Mouse (Mus musculus) adrenal gland, adult 18-20 months (tissue): ENCODE measurements around the gene Krt39. TPM values are rescaled to one million over a fixed set of nuclear protein-coding genes. Genes with fewer than 3 reads are reported as not detected.

Experiments
- DNase-seq, 2 experiments: peaks; one replicate each; pipeline ENCODE4 v3.0.0; 2021 to 2022; ENCODE audit warnings: low spot score in 2 of 2
- total RNA-seq, 2 experiments: library from RNA; stranded (reverse); gene quantifications; 1 replicate in 1 of 2; 2 replicates in 1 of 2; pipeline ENCODE4 v1.2.3; 2021

The Krt39 gene
- total RNA-seq, 2 experiments from 2014 or later = not detected

- no peak for DNase-seq
Observed at GRCm38 (mm10) chr11:99472405-99472804, 48.7 kb downstream of the Krt39 start.

- DNase-seq = no peak
Observed at GRCm38 (mm10) chr11:99471946-99472345, 49.2 kb downstream of the Krt39 start.

- no peak for DNase-seq
Observed at GRCm38 (mm10) chr11:99469228-99469627, 51.9 kb downstream of the Krt39 start.

- DNase-seq = no peak
Observed at GRCm38 (mm10) chr11:99468566-99468965, 52.6 kb downstream of the Krt39 start.

- DNase-seq = no peak
Observed at GRCm38 (mm10) chr11:99466316-99466715, 54.8 kb downstream of the Krt39 start.

GRCm38 (mm10) chr11:99464836-99465235 lies 56.3 kb downstream of the Krt39 start:
- DNase-seq = peak; percentile 75 to 79

Other genes with a start within 250 kb of the Krt39 start
- gene Krt24, start 236.1 kb downstream of the Krt39 start, total RNA-seq = not detected
- gene Krt25, start 198.4 kb downstream of the Krt39 start, total RNA-seq = not detected
- not detected for gene Krt26, start 183.4 kb downstream of the Krt39 start, total RNA-seq
- gene Krt27, start 170.2 kb downstream of the Krt39 start, total RNA-seq = not detected
- not detected for gene Krt28, start 146.4 kb downstream of the Krt39 start, total RNA-seq
- gene Krt10, start 132.0 kb downstream of the Krt39 start, total RNA-seq = 1 to 10 TPM; 3.4 to 5.9 TPM
- gene Krt12, start 99.1 kb downstream of the Krt39 start, total RNA-seq = not detected
- under 1 TPM in 1 of 2 experiments, not detected in 1; 0.16 TPM for gene Krt20, start 83.2 kb downstream of the Krt39 start, total RNA-seq
- gene Krt23, start 28.2 kb downstream of the Krt39 start, total RNA-seq = not detected
- not detected for gene Krt40, start 21.8 kb upstream of the Krt39 start, total RNA-seq
- not detected for gene Krtap3-3, start 29.5 kb upstream of the Krt39 start, total RNA-seq
- not detected for gene Krtap3-2, start 35.5 kb upstream of the Krt39 start, total RNA-seq
- gene Gm11939, start 38.1 kb upstream of the Krt39 start, total RNA-seq = not detected
- gene Krtap3-1, start 45.3 kb upstream of the Krt39 start, total RNA-seq = not detected
- not detected for gene Krtap1-5, start 59.7 kb upstream of the Krt39 start, total RNA-seq
- not detected for gene Krtap1-4, start 62.3 kb upstream of the Krt39 start, total RNA-seq
- gene Krtap1-3, start 70.0 kb upstream of the Krt39 start, total RNA-seq = not detected
- not detected for gene Krtap9-3, start 76.8 kb upstream of the Krt39 start, total RNA-seq
- gene Gm11938, start 82.0 kb upstream of the Krt39 start, total RNA-seq = not detected
- not detected for gene Gm11937, start 88.9 kb upstream of the Krt39 start, total RNA-seq
- not detected for gene Krtap2-4, start 93.5 kb upstream of the Krt39 start, total RNA-seq
- gene Gm11562, start 99.1 kb upstream of the Krt39 start, total RNA-seq = not detected
- not detected for gene Krtap4-1, start 106.9 kb upstream of the Krt39 start, total RNA-seq
- gene Krtap4-2, start 113.7 kb upstream of the Krt39 start, total RNA-seq = not detected
- gene Krtap4-7, start 122.8 kb upstream of the Krt39 start, total RNA-seq = not detected
- not detected for gene Gm11555, start 128.9 kb upstream of the Krt39 start, total RNA-seq
- not detected for gene Gm11563, start 137.6 kb upstream of the Krt39 start, total RNA-seq
- gene Krtap4-6, start 144.6 kb upstream of the Krt39 start, total RNA-seq = not detected
- not detected for gene Gm14190, start 169.4 kb upstream of the Krt39 start, total RNA-seq
- gene Gm14180, start 213.0 kb upstream of the Krt39 start, total RNA-seq = not detected